Mouse (Mus musculus): Measurements from ENCODE around the gene Ehd1. TPM values are rescaled to one million over a fixed set of nuclear protein-coding genes. Genes with fewer than 3 reads are reported as not detected.
A peak's percentile ranks its signal among the peaks of the same experiment; 100 is the strongest.

The Ehd1 gene
- total RNA-seq (2021): 10 to 100 TPM; 36.4 to 43.5 TPM
- long read RNA-seq, experiment 1, transcript Ehd1-201 (5 exons, 3,353 nt): major isoform, 45 of 54 reads
- long read RNA-seq, experiment 1, partial matches to known transcripts: 6 of 54 reads
- long read RNA-seq, experiment 1, other reads (novel, unspliced or antisense): 3 of 54 reads
- long read RNA-seq, experiment 2, transcript Ehd1-201 (5 exons, 3,353 nt): major isoform, 48 of 54 reads
- long read RNA-seq, experiment 2, partial matches to known transcripts: 2 of 54 reads
- long read RNA-seq, experiment 2, other reads (novel, unspliced or antisense): 4 of 54 reads

DNA sequence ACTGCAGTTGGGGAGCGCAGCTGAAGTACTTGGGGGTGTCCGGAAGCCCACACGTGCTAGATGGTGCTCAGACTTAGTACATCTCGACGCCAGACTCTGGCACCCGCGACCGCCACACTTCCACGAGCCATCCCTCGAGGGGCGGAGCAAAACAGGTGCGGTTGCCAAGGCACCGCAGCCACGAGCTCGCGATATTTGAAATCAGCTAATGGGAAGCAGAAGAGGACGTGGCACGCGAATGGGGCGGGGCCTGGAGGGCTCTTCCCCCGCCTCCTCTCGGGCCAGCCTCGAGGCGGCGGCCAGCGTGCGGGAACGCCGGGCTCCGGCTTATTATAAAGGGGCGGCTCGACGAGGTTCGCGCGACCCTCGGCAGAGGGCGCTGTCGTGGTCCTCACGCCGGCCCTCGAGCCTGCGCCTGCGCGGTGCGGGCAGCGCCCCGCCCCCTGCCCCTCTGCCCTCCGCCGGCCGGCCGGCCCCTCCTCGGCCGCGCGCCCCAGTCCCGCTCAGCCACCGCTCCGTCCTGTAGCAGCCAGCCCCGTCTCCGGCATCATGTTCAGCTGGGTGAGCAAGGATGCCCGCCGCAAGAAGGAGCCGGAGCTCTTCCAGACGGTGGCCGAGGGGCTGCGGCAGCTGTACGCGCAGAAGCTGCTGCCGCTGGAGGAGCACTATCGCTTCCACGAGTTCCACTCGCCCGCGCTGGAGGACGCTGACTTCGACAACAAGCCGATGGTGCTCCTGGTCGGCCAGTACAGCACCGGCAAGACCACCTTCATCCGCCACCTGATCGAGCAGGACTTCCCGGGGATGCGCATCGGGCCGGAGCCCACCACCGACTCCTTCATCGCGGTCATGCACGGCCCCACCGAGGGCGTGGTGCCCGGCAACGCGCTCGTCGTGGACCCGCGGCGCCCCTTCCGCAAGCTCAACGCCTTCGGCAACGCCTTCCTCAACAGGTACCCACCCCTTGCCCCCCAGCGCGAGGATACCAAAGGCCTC, at the start of gene Ehd1:
TSS of gene Ehd1 (plus strand) at position 300 of the 996 bp plus-strand sequence.
- Histone ChIP-seq H3K27ac (peak within 1 kb of the TSS; percentile 58), H3K4me3 (peak within 1 kb of the TSS; percentile 80)
- intact Hi-C loops (cut with DNase I): loop anchor here (2.0 kb wide), 1 partner anchor 36 kb away; the partner anchor contains the start of gene Atg2a
- TF ChIP-seq CTCF (IDR thresholded peaks at IDR 0.05): peak; percentile 81
- peak; percentile 96 to 97 for DNase-seq (ENCODE audit: extremely low spot score in 1 of 2, low spot score in 2 of 2)

DNA sequence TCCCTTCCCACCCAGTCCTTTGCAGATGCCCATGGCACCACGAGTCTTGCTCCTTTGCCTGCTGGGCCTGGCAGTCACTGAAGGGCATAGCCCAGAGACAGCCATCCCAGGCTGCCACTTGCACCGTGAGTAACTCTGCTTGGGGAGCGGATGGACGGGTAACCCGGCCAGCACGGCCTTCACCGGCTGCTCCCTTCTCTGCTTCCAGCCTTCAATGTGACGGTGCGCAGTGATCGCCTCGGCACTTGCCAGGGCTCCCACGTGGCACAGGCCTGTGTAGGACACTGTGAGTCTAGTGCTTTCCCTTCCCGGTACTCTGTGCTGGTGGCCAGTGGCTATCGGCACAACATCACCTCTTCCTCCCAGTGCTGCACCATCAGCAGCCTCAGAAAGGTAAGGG, 49.8 kb upstream of the Ehd1 start:
- intact Hi-C loops (cut with DNase I): no loop called here
- no peak for DNase-seq (ENCODE audit: extremely low spot score in 1 of 2, low spot score in 2 of 2)
- Histone ChIP-seq H3K4me3 (no peak overlapping the region), H3K27ac (no peak overlapping the region)
- TF ChIP-seq CTCF (IDR thresholded peaks at IDR 0.05): no peak

DNA sequence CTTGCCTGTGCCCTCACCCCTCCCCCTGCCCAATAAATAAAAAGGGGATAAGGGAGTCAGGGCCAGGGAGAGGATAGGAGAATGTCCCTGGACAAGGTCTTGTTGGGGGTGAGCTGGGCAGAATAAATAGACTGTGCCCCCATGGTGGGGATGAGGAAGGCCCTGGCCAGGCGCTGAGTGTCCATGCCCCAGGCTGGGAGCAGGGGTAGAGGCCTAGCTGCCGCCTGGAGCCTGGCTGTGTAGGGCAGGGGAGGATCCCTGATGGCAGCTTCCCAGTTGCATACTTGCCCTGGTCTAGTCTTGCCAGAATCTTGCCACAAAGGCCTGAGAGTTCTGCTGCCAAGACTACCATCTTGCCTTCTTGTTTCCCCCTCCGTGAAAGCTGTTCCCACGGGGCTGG, 48.7 kb upstream of the Ehd1 start:
- no peak for DNase-seq (ENCODE audit: extremely low spot score in 1 of 2, low spot score in 2 of 2)
- intact Hi-C loops (cut with DNase I): no loop called here
- no peak for TF ChIP-seq CTCF (IDR thresholded peaks at IDR 0.05)
- no peak overlapping the region for H3K4me3 ChIP-seq
- H3K27ac ChIP-seq: no peak overlapping the region

DNA sequence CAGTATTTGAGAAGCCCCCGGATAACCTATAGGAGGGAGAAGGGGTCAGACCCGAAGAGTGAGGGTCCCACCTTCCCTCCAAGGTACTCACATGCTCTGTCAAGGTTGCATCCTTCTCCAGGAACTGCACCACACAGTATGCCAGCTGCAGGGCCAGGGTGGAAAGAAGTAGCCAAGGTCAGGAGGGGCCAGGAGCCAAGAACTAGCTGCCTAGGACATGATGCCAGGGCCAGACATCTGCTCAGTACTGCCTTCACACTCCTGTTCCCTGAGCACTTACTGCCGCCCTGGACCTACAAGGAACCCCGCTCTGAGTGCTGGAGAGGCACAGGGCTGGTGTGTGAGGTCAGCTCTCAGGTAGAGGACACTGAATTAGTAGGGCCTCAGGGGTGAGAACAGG, 46.1 kb upstream of the Ehd1 start:
- DNase-seq (ENCODE audit: extremely low spot score in 1 of 2, low spot score in 2 of 2): no peak
- TF ChIP-seq CTCF (IDR thresholded peaks at IDR 0.05): no peak
- H3K4me3 ChIP-seq: no peak overlapping the region
- no peak overlapping the region for H3K27ac ChIP-seq
- intact Hi-C loops (cut with DNase I): no loop called here

GRCm38 (mm10) chr19:6231036-6231435, 45.5 kb upstream of the Ehd1 start:
- H3K27ac ChIP-seq: no peak overlapping the region
- intact Hi-C loops (cut with DNase I): no loop called here
- TF ChIP-seq CTCF (IDR thresholded peaks at IDR 0.05): no peak

DNA sequence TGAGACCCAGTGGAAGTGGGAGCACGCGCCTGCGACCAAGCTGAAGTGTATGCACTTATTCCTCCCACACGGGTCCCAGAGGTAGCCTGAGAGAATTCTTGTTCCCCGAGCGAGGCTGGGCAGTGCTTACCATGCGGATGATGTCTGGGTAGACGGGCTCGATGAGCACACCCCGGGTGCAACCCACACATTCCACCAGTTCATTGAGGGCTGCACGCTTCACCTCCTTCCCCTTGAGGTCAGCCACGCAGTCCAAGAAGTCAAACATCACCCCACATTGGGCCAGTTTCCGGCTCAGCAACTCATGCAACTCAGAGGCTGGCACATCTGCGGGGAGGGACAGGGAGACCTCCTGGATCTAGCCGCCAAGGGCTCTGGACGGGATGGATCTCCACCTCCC, 42.9 kb upstream of the Ehd1 start:
- Histone ChIP-seq H3K27ac (no peak overlapping the region), H3K4me3 (no peak overlapping the region; the same call in 1 of the 2 replicates)
- intact Hi-C loops (cut with DNase I): no loop called here
- TF ChIP-seq CTCF (IDR thresholded peaks at IDR 0.05): no peak
- no peak for DNase-seq (ENCODE audit: extremely low spot score in 1 of 2, low spot score in 2 of 2)

More at GRCm38 (mm10) chr19:6231036-6231435, 45.5 kb upstream of the Ehd1 start:
- no peak overlapping the region for H3K4me3 ChIP-seq
- DNase-seq (ENCODE audit: extremely low spot score in 1 of 2, low spot score in 2 of 2): no peak

DNA sequence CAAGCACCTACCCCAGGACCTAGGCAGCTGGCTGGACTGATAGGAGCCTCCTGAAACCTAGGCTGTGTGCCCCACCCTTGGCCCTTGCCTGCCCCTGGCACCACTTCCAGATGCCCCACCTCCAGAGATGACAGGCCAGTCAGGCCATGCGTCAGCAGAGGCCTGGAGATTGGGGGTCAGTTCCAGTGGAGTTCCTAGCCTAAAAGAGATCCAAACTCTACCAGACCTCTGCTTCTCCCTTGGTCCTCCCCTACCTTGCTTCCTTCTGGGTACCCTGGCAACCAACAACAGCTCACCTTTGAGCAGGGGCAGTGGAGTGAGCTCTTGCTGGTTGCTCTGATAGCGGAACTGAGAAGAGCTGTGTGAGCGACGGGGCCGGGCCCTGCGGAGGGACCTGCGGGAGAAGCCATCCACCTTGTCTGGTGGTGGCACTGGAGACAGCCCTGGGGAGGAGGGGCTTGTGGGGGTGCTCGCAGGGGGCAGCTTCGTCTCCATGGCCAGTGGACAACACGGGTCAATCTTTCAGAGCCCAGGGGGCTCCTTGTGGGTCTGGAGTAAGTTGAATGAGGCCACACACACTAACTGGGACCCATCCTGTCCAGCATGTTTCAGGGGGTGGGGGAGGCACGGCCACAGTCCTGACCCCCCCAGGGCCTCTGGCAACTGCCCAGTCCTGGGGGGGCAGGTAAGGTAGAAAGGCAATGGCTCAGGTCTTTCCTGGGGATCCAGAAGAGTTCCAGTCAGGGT, 42.0 kb upstream of the Ehd1 start:
- Histone ChIP-seq H3K4me3 (peak overlapping the region; percentile 95), H3K27ac (peak overlapping the region; percentile 97; the same call in 1 of the 2 replicates)
- no peak for DNase-seq (ENCODE audit: extremely low spot score in 1 of 2, low spot score in 2 of 2)
- TF ChIP-seq CTCF (IDR thresholded peaks at IDR 0.05): no peak
- intact Hi-C loops (cut with DNase I): loop anchor here (1.0 kb wide), 1 partner anchor 93 kb away; the partner anchor contains the start of gene Arl2

GRCm38 (mm10) chr19:6235084-6236052, 41.2 kb upstream of the Ehd1 start, which contains the start of gene Ppp2r5b:
TSS of gene Ppp2r5b (minus strand) at chr19:6235872.
- peak; percentile 66 for TF ChIP-seq CTCF (IDR thresholded peaks at IDR 0.05)
- peak within 1 kb of the TSS; percentile 95 for H3K4me3 ChIP-seq
- intact Hi-C loops (cut with DNase I): loop anchor here (1.0 kb wide), 1 partner anchor 94 kb away; the partner anchor contains the start of gene Arl2
- peak within 1 kb of the TSS; percentile 97 for H3K27ac ChIP-seq
- DNase-seq (ENCODE audit: extremely low spot score in 1 of 2, low spot score in 2 of 2): peak; percentile 94 to 95

- intact Hi-C loops (cut with DNase I): no loop called here
These were observed 40.5 kb upstream of the Ehd1 start for GRCm38 (mm10) chr19:6236053-6236441.

GRCm38 (mm10) chr19:6236842-6237241, 39.7 kb upstream of the Ehd1 start:
- no peak overlapping the region for H3K27ac ChIP-seq
- intact Hi-C loops (cut with DNase I): no loop called here
- DNase-seq (ENCODE audit: extremely low spot score in 1 of 2, low spot score in 2 of 2): no peak
- H3K4me3 ChIP-seq: no peak overlapping the region
- TF ChIP-seq CTCF (IDR thresholded peaks at IDR 0.05): no peak

More at GRCm38 (mm10) chr19:6236053-6236441, 40.5 kb upstream of the Ehd1 start:
- peak; percentile 86 to 89 for DNase-seq (ENCODE audit: extremely low spot score in 1 of 2, low spot score in 2 of 2)
- Histone ChIP-seq H3K4me3 (peak overlapping the region; percentile 95), H3K27ac (peak overlapping the region; percentile 97)
- TF ChIP-seq CTCF (IDR thresholded peaks at IDR 0.05): no peak

All from left cerebral cortex, adult 2 months (tissue).